Comparison of ENCODE assay signal across 21 mouse cellular contexts in the genomic region with DNA sequence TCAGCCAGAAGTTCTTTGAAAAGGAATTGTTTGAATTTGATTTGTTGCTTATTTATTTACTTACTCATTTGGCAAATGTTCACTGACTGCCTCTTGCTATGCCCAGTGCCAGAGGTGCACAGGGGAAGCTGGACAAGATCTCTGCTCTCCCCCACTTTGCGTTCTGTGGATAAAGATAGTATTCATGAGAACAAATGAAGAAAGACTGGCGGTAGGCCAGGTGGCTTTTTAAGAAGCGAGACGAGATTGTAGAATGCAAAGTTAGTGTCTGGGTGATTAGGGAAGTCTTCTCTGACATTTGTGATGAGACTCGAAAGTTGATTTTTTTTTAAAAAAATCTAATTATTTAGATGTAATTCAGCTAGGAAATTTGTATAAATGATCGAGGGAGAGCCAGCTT. TPM values are rescaled to one million over a fixed set of nuclear protein-coding genes. Genes with fewer than 3 reads are reported as not detected.
"Had no signal": no experiment of that assay in that cellular context is flagged by ENCODE, and none has a peak within 500 bp of the region (broad histone marks: within the 10 kb centered on the region; RNA-seq: fewer than 3 reads in every experiment).

No protein-coding gene starts in this region.

- H3K9ac ChIP-seq: kidney, embryonic 15.5 days; liver, embryonic 13.5 days had no signal

- H3K27me3 ChIP-seq: liver, embryonic 13.5 days had no signal

- H3K27ac ChIP-seq: kidney, embryonic 15.5 days; left cerebral cortex, adult 2 months; liver, embryonic 13.5 days had no signal

- H3K4me1 ChIP-seq: kidney, embryonic 15.5 days; liver, embryonic 13.5 days had no signal

- H3K4me3 ChIP-seq: kidney, embryonic 15.5 days; left cerebral cortex, adult 2 months; liver, embryonic 13.5 days had no signal

- DNase-seq: kidney, adult 11 months; kidney, adult 8-10 months; kidney, postnatal 10 days; kidney, postnatal 36 days; layer of hippocampus, postnatal 36 days; liver, embryonic 13.5 days; lung, adult 2 months; lung, postnatal 14 days; lung, postnatal 4 days; midbrain, embryonic 14.5 days; thymus, postnatal 25 days had no signal

- H3K36me3 ChIP-seq: kidney, embryonic 15.5 days; liver, embryonic 13.5 days had no signal

- H3K9me3 ChIP-seq: kidney, embryonic 15.5 days; liver, embryonic 13.5 days had no signal

RNA-seq across cellular contexts. Expression of a gene that starts 20.9 kb away (rescaled TPM):
- total RNA-seq: liver, adult 2 months; megakaryocyte progenitor cell, adult 5-6 weeks; megakaryocyte-erythroid progenitor cell, adult 5-6 weeks had no signal
- polyA plus RNA-seq: limb, embryonic 11.5 days; liver, adult 2 months; liver, embryonic 13.5 days; liver, embryonic 16.5 days; midbrain, embryonic 11.5 days; neural tube, embryonic 11.5 days; spleen, adult 2 months had no signal
